Mouse (Mus musculus): ENCODE results near the gene Spata7.

- no peak for TF ChIP-seq CTCF (IDR thresholded peaks at IDR 0.05; ENCODE audit: borderline replicate concordance, control insufficient read depth, extremely low read depth, insufficient read depth, low read length, poor library complexity)
- TF ChIP-seq POLR2A (IDR thresholded peaks at IDR 0.05; ENCODE audit: control insufficient read depth, extremely low read depth, insufficient read depth, low read length, poor library complexity) = no peak
Observed at GRCm38 (mm10) chr12:98670429-98670828, 42.5 kb downstream of the Spata7 start.

Measured in thymus, adult 2 months (tissue).